Mouse (Mus musculus) embryonic fibroblast, embryonic 13.5 days (primary cell): ENCODE measurements around the gene Osm. TPM values are rescaled to one million over a fixed set of nuclear protein-coding genes. Genes with fewer than 3 reads are reported as not detected.

Source experiments
- H3K27ac ChIP-seq: 2 replicates; pipeline ENCODE4 v1.5.1; 2012; ENCODE audit warnings: low read length, control low read depth, inconsistent platforms; ENCODE audit not compliant: insufficient read depth
- H3K4me1 ChIP-seq: 2 replicates; pipeline ENCODE4 v1.6.1; 2011; ENCODE audit warnings: low read length; ENCODE audit not compliant: control insufficient read depth, insufficient read depth
- H3K4me3 ChIP-seq: 2 replicates; pipeline ENCODE4 v1.5.1; 2011; ENCODE audit warnings: mild to moderate bottlenecking, control low read depth, low read length; ENCODE audit not compliant: insufficient read depth
- CTCF ChIP-seq: IDR thresholded peaks from 2 replicates; pipeline ENCODE4 v1.5.1; 2011; ENCODE audit warnings: mild to moderate bottlenecking, control low read depth, low read length, moderate library complexity, borderline replicate concordance; ENCODE audit not compliant: insufficient read depth
- POLR2A ChIP-seq: IDR thresholded peaks from 2 replicates; pipeline ENCODE4 v1.6.1; 2011; ENCODE audit warnings: low read depth, mild to moderate bottlenecking, control low read depth, low read length, moderate library complexity
- polyA plus RNA-seq: library from polyadenylated mRNA; stranded (reverse); fragments of >200 nt; gene quantifications from 2 replicates; pipeline ENCODE4 v1.2.4, GENCODE M21; 2011; ENCODE audit warnings: low read depth; ENCODE audit not compliant: missing spikeins, insufficient read length

Osm gene
- polyA plus RNA-seq, 1 experiment, result not detected

DNA sequence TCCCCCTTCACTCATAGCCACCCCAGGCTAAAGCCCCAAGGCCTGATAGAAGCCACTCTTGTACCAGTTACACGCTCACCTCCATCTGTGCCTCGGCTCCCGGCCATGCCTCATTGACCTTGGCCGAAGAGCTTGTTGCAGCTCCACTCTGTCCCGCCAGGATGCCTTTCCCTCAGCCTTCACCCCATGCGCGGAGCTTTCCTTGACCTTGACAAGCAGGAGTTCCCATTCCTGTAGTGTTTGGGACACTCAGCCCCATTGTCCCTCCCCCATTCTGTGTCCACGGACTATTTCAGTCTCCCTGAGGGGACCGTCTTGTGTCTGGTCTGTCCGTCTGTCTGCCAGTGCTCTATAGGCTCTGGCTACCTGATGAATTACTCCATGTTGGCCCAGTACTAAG is 23.1 kb upstream of the Osm start:
- Histone ChIP-seq H3K4me3 (no peak overlapping the region), H3K27ac (no peak overlapping the region), H3K4me1 (no peaks in the 10 kb centered on the region)
- no peak for TF ChIP-seq POLR2A

DNA sequence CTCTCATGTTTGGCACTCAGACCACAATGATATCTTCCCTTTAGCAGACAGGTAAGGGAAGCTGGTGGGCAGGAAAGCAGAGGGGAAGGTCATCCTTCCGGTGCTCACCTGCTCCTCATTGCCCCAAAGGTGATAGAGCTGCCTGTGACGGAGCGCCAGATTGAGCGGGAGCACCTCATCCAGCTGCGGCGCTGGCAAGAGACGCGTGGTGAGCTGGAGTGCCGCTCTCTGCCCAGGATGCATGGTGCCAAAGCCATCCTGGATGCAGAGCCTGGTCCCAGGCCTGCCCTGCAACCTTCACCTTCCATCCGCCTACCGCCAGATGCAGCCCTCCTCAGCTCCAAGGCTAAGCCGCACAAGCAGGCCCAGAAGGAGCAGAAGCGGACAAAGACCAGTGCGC is 21.6 kb upstream of the Osm start:
- Histone ChIP-seq H3K27ac (no peak overlapping the region), H3K4me1 (no peaks in the 10 kb centered on the region), H3K4me3 (no peak overlapping the region)
- TF ChIP-seq CTCF, result no peak
- no peak for TF ChIP-seq POLR2A

GRCm38 (mm10) chr11:4215061-4215460 is 21.2 kb upstream of the Osm start:
- no peak for TF ChIP-seq CTCF
- Histone ChIP-seq H3K4me1 (no peaks in the 10 kb centered on the region), H3K27ac (no peak overlapping the region), H3K4me3 (no peak overlapping the region)

DNA sequence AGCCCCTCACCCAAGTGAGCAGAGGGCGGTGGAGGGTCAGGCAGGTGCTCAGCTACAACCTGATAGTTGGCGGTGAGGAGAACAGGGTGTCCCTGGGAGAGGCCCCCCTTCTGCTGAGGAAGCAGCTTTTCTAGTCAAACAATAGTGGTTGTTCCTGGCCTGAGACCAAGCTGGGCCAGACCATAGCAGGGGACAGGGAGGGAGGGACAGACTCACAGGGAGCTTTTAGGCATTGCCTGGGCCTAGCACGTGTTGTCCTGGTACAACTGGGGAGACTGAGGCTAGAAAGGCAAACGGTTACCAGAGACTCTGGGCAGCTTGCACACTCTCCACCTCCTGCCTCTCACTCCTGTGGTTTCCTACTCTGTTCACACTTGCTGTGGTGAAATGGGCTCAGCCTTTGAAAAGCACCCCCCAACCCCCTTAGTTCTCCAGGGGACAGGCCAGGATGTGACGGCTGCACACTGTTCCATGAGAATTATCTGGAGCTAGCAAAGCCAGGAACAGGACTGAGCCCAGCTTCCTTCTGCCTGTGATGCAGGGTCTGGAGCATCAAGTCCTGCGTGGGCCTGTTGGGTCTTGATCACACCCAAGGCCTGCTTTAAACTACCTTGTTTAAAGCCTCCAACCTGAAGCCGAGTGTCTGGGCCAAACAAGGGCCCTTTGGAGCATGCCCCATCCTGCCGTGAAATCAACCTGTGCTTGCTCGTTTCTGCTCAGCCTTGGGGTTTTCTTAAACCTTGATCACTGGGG is 19.8 kb upstream of the Osm start:
- TF ChIP-seq CTCF, result no peak
- no peak for TF ChIP-seq POLR2A
- H3K4me1 ChIP-seq, result no peaks in the 10 kb centered on the region
- H3K27ac ChIP-seq, result no peak overlapping the region
- H3K4me3 ChIP-seq, result no peak overlapping the region

DNA sequence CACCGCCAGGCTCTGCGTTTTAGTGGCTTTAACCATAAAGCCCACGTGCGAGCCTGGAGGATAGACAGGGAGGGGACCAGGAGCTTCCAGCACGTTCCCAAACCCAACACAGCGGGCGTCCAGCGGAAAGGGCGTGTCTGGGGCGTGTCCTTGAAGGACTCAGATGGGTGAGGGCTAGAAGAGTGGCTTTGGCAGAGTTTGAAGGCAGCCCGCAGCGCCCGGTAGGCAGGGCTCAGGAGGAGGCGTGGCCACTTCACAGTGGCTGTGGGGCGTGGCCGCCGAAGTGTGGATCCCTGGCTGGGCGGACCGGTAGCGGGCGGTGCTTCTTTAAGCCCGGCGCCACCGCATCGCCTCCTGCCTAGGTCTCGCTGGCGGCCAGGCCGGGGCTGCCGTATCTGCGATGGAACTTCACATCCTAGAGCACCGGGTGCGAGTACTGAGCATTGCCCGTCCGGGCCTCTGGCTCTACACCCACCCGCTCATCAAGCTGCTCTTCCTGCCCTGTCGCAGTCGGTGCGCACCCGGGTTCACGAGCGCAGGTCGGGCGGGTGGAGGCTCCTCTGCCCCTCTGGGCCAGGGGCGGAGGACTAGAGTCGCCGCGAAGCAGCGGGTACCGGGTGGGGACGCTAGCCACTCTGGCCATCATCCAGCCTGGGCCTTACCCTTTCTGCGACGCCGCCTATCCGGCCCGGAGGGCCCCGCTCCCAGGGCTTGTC is 18.1 kb upstream of the Osm start, which contains the start of gene Castor1:
Gene Castor1, plus strand, starts transcription at position 312 of the 716 bp plus-strand sequence.
- H3K4me3 ChIP-seq, result peak within 1 kb of the TSS; percentile 51
- H3K27ac ChIP-seq, result peak within 1 kb of the TSS; percentile 49
- H3K4me1 ChIP-seq, result no peaks in the 10 kb centered on the region

DNA sequence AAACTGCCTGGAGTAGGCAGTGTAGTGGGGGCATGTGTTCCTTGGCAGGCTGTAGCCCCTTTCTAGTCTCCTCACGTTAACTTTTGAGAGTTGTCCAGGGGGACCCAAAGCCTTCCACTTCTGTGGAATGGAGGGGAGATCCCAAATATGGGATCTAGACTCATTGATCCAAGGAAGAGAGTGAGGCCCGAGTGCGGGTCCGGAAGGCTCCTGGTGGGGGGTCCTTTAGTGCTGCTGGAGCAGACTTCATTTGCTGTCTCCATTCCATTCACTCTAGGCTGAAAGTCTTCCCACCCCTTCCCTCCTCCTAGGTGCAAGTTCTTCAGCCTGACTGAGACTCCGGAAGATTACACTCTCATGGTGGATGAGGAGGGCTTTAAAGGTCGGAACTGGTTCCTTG is 17.6 kb upstream of the Osm start:
- TF ChIP-seq POLR2A (no peak), CTCF (no peak)
- H3K27ac ChIP-seq, result peak overlapping the region; percentile 49
- peak overlapping the region; percentile 51 for H3K4me3 ChIP-seq
- H3K4me1 ChIP-seq, result no peaks in the 10 kb centered on the region

More for the DNA sequence above, 18.1 kb upstream of the Osm start, which contains the start of gene Castor1:
- TF ChIP-seq POLR2A (peak; percentile 92), CTCF (no peak)

- Histone ChIP-seq H3K4me3 (peak overlapping the region; percentile 51), H3K27ac (peak overlapping the region; percentile 49), H3K4me1 (no peaks in the 10 kb centered on the region)
- TF ChIP-seq POLR2A (peak; percentile 49; the same call in 1 of the 2 replicates), CTCF (peak; percentile 40; the same call in 1 of the 2 replicates)
Measured at GRCm38 (mm10) chr11:4219317-4219751, 16.9 kb upstream of the Osm start.

- H3K4me1 ChIP-seq, result no peaks in the 10 kb centered on the region
- no peak overlapping the region for H3K27ac ChIP-seq
- TF ChIP-seq POLR2A, result no peak
- no peak for TF ChIP-seq CTCF
- H3K4me3 ChIP-seq, result no peak overlapping the region
Measured at GRCm38 (mm10) chr11:4219908-4220307, 16.3 kb upstream of the Osm start.

- H3K4me1 ChIP-seq, result no peaks in the 10 kb centered on the region
- H3K27ac ChIP-seq, result no peak overlapping the region
- TF ChIP-seq POLR2A (no peak), CTCF (peak; percentile 87)
- H3K4me3 ChIP-seq, result no peak overlapping the region
Measured at GRCm38 (mm10) chr11:4220443-4221400, 15.5 kb upstream of the Osm start.
